Mouse (Mus musculus): ENCODE results near the gene Olfr1392.

The Olfr1392 gene

DNA sequence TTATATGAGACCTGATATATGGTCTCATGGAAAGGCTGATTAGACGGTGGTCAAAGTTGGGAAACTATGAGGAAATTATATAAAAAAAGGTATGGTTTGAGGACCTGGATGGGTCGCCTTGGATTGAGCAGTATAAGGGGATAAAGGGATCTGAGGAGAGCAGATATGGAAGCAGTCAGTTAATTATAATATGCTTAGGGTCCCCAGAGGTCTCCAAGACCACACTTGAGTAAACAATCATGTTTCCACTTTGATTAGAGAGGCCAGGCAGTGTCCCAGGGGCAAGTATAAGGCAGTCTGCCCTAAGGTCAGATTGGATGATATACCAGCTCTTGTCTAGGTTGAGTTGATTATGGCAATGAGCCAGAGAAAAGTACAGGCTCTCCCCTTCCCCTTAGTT is 37.4 kb downstream of the Olfr1392 start, which contains the start of gene Olfr1391:
TSS of gene Olfr1391 (plus strand) at position 301 of the 400 bp plus-strand sequence.
- no peak for DNase-seq (ENCODE audit: low spot score)

DNA sequence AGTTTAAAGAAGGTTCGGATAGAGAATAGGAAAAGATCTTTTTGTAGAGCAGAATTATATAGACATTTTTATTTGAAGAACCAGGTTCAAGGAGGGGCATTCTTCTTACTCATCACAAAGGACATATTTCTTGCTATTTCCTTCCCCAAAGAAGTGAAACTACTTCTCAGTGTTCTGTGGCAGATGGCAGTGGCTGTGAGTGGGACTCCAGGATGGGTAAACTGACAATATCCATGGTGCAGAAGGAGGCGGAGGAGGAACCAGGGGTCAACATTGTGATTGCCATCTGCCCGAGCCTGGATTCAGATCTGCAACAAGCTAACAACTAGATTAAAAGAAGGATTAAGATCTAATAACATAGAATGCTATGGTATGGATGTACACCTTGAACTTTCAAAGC is 41.6 kb downstream of the Olfr1392 start:
- DNase-seq (ENCODE audit: low spot score) = no peak

DNA sequence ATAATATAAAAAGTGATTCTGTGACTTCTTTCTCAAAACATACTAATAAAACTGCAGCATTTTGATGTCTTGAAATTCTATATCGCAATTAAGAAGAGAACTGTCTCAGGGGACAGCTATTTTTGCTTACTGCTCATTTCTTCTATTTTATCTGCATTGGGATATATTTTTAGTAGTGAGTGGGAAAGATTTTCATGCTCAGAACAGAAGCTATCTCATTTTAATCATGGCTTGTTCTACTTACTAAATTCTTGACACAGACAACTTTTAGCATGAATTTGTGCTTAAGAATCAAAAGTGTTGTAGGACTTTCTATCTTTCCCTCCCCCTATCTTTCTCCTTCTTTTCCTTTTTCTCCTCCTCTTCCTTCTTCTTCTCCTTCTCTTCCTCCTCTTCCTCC is 44.6 kb downstream of the Olfr1392 start:
- no peak for DNase-seq (ENCODE audit: low spot score)

- DNase-seq (ENCODE audit: low spot score) = no peak
Measured at GRCm38 (mm10) chr11:49334888-49335287, 49.8 kb downstream of the Olfr1392 start, which contains the start of gene Olfr1390. Olfr1390 (plus strand) TSS chr11:49335188.

- no peak for DNase-seq (ENCODE audit: low spot score)
Measured at GRCm38 (mm10) chr11:49337150-49337832, 52.2 kb downstream of the Olfr1392 start.
